Mouse (Mus musculus) E14TG2a.4 (cell line): Measurements from ENCODE around the gene Gmfg.

ENCODE experiments used
- H3K27me3 ChIP-seq: 2 replicates; pipeline ENCODE4 v1.6.1; 2014; ENCODE audit warnings: low read length, control low read depth; ENCODE audit not compliant: insufficient read depth
- H3K36me3 ChIP-seq: 2 replicates; pipeline ENCODE4 v1.6.1; 2014; ENCODE audit warnings: low read length, control low read depth; ENCODE audit not compliant: insufficient read depth
- H3K4me1 ChIP-seq: replicated peaks from 2 replicates; pipeline ENCODE4 v1.6.1; 2014; ENCODE audit warnings: low read depth, low read length, control low read depth
- H3K4me3 ChIP-seq: replicated peaks from 2 replicates; pipeline ENCODE4 v1.5.1; 2014; ENCODE audit warnings: mild to moderate bottlenecking, low read length
- H3K9me3 ChIP-seq: 2 replicates; pipeline ENCODE4 v1.6.1; 2014; ENCODE audit warnings: low read length, control low read depth
- CTCF ChIP-seq: conservative IDR thresholded peaks from 2 replicates; pipeline ENCODE4 v1.5.1; 2014; ENCODE audit warnings: low read length
- NANOG ChIP-seq: IDR thresholded peaks from 2 replicates; pipeline ENCODE4 v1.6.1; 2014; ENCODE audit warnings: borderline replicate concordance, low read length, mixed read lengths
- POU5F1 ChIP-seq: IDR thresholded peaks from 2 replicates; pipeline ENCODE4 v1.6.1; 2014; ENCODE audit warnings: low read length, borderline replicate concordance

Gene Gmfg

DNA sequence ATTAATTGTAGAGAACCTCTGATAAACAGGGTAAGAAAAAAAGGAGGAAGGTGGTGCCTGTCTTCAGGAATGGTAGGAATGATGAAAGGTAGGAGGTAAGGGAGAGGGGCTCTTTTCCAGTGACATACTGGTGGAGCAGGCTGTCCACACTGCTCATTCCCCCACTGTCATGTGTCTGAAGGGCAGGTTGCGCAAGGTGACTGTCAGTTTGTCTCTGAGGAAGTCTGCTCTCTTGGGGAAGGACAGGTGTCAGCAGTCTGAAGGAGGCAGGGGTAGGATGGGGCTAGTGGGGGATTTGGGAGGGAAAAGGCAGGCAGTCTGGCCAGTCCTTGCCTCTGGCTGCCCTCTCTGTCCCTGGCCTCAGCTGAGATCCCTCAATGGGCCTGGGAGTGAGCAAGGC lies 36.2 kb upstream of the Gmfg start:
- peaks cover 99% of the 10 kb centered on the region for H3K36me3 ChIP-seq
- no peak overlapping the region for H3K4me3 ChIP-seq
- peaks cover 31% of the 10 kb centered on the region for H3K4me1 ChIP-seq
- H3K9me3 ChIP-seq: no peaks in the 10 kb centered on the region
- no peak for TF ChIP-seq POU5F1
- TF ChIP-seq CTCF: no peak
- no peak for TF ChIP-seq NANOG
- no peaks in the 10 kb centered on the region for H3K27me3 ChIP-seq

DNA sequence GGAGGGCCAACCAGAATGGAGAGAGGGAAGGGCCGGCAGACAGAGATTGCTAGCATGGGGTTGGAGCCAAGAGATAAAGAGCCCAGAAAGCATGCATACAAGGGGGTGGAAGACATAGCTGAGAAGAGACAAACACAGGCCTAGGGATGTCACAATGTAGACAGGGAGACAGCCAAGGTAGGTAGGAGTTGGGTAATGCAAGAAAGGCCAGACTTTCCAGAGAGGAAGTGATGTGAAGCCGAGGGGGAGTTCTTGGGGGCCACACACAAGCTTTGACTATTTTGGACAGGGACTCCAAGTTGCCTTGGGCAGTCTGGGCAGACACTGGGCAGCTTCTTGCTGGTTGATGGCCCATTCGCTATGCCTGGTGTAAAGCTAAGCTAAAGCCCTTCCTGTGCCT lies 35.3 kb upstream of the Gmfg start:
- Histone ChIP-seq H3K9me3 (no peaks in the 10 kb centered on the region), H3K4me1 (peaks cover 26% of the 10 kb centered on the region), H3K27me3 (no peaks in the 10 kb centered on the region), H3K4me3 (no peak overlapping the region), H3K36me3 (peaks cover 99% of the 10 kb centered on the region)
- TF ChIP-seq CTCF (no peak), POU5F1 (no peak), NANOG (no peak)

DNA sequence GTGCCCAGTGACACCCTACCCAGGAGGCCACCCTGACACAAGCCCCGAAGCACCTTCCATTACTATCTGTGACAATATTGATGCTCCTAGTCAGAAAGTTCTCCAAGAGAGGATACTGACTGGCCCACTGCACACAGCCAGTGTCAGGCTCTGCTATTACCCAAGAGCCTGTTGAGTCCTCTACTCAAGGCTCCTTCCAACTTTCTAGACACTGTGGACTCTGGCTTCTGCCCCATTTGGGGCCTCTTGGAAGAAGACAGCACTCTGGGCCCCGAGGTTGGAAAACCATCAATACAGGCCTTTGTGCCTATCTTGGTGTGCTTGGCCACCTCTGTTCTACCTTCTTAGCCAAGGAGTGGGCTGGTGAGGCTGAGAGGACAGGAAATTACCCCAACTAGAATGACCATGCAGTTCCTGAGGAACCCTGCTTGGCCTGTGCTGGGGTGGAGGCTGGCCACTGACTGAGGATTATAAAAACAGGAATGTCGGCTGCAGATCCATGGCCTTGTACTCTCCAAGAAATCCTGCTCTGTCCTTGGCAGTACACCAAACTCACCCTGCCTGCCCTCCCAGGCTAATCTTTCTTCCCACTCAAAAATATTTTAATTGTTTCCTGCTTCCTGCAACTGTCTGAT lies 26.3 kb upstream of the Gmfg start:
- no peaks in the 10 kb centered on the region for H3K9me3 ChIP-seq
- no peak overlapping the region for H3K4me3 ChIP-seq
- peaks cover 10% of the 10 kb centered on the region for H3K4me1 ChIP-seq
- peaks cover 100% of the 10 kb centered on the region for H3K36me3 ChIP-seq
- no peak for TF ChIP-seq CTCF
- TF ChIP-seq NANOG: no peak
- TF ChIP-seq POU5F1: no peak
- no peaks in the 10 kb centered on the region for H3K27me3 ChIP-seq

DNA sequence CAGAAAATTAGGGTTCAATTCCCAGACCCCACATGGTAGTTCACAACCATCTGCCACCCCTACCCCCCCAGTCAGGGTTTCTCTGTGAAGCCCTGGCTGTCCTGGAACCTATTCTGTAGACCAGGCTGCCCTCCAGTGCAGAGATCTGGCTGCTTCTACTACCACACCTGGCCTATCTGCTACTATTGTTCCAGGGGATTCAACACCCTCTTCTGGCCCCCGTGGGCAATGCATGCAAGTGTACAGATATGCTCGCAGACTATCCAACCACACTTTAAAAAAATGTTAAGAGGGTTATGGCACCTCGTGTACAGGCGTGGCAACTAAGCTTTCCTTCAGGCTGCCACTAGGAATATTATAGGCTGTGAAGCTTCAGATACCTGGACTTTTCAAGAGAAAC lies 24.4 kb upstream of the Gmfg start:
- no peaks in the 10 kb centered on the region for H3K27me3 ChIP-seq
- H3K4me1 ChIP-seq: peaks cover 20% of the 10 kb centered on the region
- no peaks in the 10 kb centered on the region for H3K9me3 ChIP-seq
- no peak overlapping the region for H3K4me3 ChIP-seq
- H3K36me3 ChIP-seq: peaks cover 99% of the 10 kb centered on the region
- TF ChIP-seq CTCF (peak; percentile 26), NANOG (no peak)

DNA sequence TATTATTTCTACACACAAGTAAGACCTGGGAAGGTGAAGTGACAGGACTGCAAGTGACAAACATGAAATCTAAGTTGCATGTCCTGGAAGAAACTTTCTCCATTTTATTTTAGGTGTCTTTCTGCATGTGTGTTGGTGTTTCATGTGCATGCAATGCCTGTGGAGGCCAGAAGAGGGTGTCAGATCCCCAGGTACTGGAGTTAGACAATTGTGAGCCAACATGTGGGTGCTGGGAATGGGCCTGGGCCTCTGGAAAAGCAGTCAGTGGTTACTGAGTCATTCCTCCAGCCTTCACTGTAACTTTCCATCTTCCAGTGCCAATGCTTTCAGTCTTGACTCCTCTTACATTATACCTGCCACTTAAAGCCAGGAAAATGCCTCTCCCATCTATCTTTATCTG lies 19.9 kb upstream of the Gmfg start:
- Histone ChIP-seq H3K4me1 (peaks cover 41% of the 10 kb centered on the region), H3K4me3 (no peak overlapping the region), H3K27me3 (no peaks in the 10 kb centered on the region), H3K36me3 (peaks cover 98% of the 10 kb centered on the region), H3K9me3 (no peaks in the 10 kb centered on the region)
- peak; percentile 75 for TF ChIP-seq CTCF
- no peak for TF ChIP-seq POU5F1

DNA sequence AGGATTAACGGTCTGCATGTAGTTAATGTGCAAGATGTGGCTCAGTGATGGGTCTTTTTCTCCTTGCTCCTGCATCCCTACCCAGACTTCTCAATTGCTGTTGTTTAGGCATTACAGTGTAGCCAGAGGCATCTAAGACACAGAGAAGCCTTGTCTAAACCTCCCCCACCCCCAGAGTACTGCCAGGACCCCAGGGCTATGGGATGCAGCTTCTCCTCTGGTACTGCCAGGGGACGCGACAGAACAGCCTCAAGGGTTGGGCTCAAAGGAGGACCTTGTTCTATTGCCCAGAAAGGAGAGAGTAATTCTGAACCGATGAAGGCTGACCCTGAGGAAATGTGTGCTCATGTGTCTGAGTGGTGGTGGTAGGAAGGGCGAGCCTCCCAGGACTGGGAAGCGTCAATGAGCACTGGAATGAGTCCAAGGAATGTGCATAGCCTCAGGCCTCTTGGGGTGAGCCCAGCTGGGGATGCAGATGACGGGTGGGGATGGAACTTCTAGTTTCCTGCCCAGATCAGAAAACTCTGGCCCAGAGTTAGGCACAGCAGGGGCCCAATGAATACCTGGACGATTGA lies 19.1 kb upstream of the Gmfg start:
- H3K4me1 ChIP-seq: peaks cover 41% of the 10 kb centered on the region
- TF ChIP-seq NANOG: peak; percentile 21; the same call in 1 of the 2 replicates
- TF ChIP-seq POU5F1: no peak
- H3K4me3 ChIP-seq: 0 out of 2 replicates have a peak overlapping the region, but pooled peaks have one; percentile 5
- H3K9me3 ChIP-seq: no peaks in the 10 kb centered on the region
- no peaks in the 10 kb centered on the region for H3K27me3 ChIP-seq
- H3K36me3 ChIP-seq: peaks cover 98% of the 10 kb centered on the region

DNA sequence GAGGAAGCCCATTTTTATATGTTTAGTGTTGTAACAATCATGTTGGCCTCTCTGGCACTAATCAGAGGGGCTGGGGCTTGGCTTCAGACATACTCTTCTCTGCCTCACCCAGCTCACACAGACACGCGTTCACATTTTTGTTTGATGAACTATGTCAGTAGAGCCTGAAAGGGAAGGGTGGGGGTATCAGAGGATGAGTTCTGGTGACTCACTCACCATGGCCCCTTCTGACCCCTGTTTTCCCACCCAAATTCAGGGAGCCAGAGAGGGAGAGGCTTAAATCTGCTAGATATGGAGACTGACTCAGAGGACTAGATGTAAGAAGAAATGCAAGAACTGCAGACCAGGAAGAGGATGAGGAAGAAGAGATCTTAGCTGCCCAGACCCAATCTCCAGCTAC lies 17.8 kb upstream of the Gmfg start:
- TF ChIP-seq POU5F1: no peak
- no peak for TF ChIP-seq CTCF
- TF ChIP-seq NANOG: no peak
- no peaks in the 10 kb centered on the region for H3K27me3 ChIP-seq
- H3K9me3 ChIP-seq: no peaks in the 10 kb centered on the region
- H3K4me3 ChIP-seq: no peak overlapping the region
- peaks cover 98% of the 10 kb centered on the region for H3K36me3 ChIP-seq
- H3K4me1 ChIP-seq: peaks cover 53% of the 10 kb centered on the region

DNA sequence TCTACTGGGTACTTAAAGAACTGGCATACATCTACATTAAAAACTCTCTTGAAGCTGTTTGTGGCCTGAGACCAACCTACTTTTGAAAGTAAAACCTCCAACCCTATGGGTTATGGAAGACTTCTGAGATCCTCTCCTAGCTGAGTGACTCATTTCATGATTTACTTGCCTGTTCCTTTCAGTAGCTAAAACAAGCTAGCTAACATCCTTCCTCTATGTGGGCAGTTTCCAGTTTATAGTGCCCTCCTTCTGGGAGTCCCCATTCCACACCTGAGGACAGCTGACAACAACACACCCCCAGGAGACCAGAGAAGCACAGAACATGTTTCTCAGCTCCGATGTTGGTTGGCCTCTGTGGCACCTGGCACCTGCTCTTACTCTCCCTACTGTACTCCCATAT lies 14.2 kb upstream of the Gmfg start:
- TF ChIP-seq NANOG (no peak), POU5F1 (no peak)

DNA sequence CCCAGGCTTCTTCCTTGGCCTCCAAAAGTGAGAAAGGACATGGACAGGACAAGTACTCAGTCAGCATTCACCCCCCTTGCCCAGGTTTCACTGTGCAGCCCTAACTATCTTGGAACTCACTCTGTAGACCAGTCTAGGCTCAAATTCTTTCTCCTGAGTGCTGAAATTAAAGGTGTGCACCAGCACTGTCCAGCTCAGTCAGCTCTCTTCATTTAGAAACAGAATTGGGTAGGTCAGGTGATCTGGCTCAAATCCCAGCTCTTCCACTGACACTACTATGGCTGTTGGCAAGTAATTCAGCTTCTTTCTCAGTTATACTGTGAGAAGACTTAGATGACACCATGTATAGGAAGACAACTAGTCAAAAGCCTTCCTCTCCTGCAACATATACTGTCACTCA lies 9.5 kb upstream of the Gmfg start:
- Histone ChIP-seq H3K4me3 (no peak overlapping the region), H3K9me3 (no peaks in the 10 kb centered on the region), H3K4me1 (peaks cover 26% of the 10 kb centered on the region), H3K36me3 (peaks cover 76% of the 10 kb centered on the region), H3K27me3 (no peaks in the 10 kb centered on the region)
- TF ChIP-seq CTCF (no peak), POU5F1 (no peak), NANOG (no peak)

More for the DNA sequence above, 14.2 kb upstream of the Gmfg start:
- Histone ChIP-seq H3K4me1 (peaks cover 46% of the 10 kb centered on the region), H3K4me3 (no peak overlapping the region), H3K27me3 (no peaks in the 10 kb centered on the region), H3K36me3 (peaks cover 81% of the 10 kb centered on the region), H3K9me3 (no peaks in the 10 kb centered on the region)
